Mouse (Mus musculus) CH12F3 (cell line): ENCODE measurements around the gene Lpar3.

Experiments
- in situ Hi-C: fragments of 300-500 bp; cut with MboI; formaldehyde crosslinking; loops from 2 replicates; pipeline ENCODE4 v1.14.3; 2020; ENCODE audit warnings: low sequenced_read_pairs

Gene Lpar3

DNA sequence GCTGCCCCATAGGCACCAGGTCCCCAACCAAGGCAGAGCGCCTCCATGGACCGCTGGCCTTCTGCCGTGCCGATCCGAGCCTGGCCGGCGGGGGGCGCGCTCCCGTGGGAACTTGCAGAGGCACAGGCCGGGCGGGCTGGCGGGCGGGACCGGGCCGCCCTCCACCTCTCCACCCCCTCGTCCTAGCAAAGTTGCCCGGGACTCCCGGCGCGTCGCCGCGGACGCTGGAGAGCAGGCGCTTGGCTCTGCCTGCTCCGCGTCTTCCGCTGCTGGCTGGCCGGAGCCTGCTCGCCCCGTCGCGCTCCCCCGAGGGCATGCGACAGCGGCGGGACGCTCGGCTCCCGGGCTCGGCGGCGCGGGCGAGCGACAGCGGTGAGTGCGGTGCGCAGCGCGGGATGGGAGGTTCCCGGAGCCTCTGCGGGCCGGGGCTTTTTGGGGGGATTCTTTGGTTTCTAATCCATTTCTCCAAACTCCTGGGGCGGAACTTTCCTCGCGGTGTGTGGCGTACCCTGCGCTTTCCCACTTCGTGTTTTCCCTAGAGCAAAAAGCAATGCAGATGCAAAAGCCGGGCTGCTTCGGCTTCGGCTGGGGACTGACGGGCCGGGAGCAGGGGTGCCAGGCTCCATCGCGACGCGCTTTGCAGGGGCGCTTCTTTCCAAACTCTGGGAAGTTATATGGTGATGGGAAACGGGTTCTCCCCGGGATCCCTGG, at the start of gene Lpar3:
TSS of gene Lpar3 (plus strand) at position 188 of the 711 bp plus-strand sequence.
- in situ Hi-C loops, result no loop called here

DNA sequence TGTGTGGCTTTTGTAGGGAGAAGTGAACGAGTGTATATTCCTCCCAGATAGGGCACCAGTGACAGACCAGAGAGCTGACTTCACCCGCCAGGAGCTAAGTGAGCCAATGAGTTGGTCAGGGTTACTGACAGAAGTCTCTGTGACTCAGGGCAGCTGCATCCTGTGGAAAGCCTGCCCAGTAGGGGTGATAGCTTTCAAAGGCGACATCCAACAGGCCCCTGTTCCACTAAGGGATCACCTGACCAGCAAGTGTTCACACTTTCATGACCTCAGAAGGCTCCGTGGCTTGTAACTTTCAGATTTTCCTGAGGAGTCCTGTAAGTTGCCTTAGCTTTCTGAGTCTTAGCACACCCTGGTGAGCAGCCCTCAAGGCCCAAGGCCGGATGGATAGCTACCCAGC, 47.7 kb upstream of the Lpar3 start:
- in situ Hi-C loops, result loop anchor here (10.0 kb wide), 1 partner anchor 228 kb away; no protein-coding TSS in a partner anchor

DNA sequence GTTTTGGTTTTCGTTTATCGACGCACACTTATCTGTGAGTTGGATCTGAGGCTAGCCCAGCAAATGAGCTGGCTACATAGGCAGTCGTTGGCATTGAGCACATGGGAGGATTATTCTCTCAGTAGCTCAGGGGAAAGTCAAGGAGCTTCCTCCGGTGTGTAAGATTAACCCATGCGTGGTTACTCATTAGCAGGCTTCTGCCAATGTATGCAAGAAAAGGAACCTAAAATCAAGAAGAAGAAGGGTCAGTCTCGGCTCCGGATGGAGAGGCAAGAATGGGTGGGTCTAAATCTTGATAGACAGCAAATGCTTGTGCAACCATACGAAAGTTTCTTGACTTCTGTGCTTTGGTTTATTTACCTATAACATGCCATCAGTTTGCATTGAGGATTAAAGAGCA, 46.5 kb upstream of the Lpar3 start:
- in situ Hi-C loops, result loop anchor here (10.0 kb wide), 1 partner anchor 229 kb away; no protein-coding TSS in a partner anchor

DNA sequence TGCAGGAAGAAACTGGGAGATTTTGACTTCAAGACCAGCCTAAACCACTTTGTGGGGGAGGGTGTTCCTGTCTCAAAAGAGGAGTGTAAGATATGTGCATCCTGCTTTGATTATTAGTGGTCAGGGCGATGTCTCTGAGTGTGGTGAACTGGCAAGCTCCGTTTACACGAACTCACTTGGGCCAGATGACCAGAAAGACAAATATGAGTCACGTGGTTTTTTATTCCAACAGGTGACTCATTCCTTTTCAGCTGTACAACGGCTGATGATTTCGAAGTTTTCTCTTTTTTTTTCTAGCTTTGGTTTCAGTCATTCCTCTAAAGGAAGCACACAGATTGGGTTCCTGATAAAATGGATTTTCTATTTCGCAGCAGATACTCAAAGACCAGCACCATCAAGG, 43.5 kb upstream of the Lpar3 start:
- in situ Hi-C loops, result loop anchor here (10.0 kb wide), 1 partner anchor 232 kb away; no protein-coding TSS in a partner anchor

DNA sequence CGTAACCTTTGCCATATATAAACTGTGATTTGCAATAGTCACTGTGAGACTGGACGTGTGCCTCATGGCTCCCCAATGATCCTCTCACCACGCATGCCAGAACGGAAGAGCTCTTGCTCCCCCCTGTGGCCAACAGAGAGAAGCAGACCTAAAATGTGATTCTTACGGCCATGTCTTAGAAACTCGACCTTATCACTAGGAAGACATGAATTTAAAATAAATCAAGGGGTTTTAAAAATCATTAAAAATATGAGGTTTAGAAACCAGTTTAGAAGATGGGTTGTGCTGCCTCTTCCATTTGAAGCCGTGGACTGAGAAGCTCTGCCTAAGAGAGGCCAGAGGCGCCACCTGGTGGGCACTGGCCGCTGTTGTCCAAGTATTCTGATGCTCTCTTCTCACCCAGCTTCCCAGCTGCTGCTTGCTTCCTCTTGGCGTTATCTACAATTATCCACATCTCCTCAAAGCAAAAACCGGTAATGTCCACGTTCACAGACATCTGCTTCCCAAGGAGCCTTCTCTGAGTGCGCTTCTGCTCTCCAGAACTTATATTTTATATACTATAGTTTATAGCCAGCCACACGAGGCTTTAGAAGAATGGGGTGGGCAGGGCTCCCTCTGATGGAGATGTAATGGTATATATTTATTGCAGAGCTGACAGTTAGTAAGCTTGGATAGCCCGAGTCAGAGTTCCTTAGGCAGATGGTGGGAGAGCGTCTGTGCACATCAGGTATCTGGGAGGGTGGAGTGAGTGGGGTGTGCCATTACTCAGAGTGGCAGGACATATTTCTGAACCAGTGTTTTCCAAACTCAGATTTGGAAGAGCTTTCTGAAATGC, 42.8 kb upstream of the Lpar3 start:
- in situ Hi-C loops, result loop anchor here (10.0 kb wide), 1 partner anchor 233 kb away; no protein-coding TSS in a partner anchor

DNA sequence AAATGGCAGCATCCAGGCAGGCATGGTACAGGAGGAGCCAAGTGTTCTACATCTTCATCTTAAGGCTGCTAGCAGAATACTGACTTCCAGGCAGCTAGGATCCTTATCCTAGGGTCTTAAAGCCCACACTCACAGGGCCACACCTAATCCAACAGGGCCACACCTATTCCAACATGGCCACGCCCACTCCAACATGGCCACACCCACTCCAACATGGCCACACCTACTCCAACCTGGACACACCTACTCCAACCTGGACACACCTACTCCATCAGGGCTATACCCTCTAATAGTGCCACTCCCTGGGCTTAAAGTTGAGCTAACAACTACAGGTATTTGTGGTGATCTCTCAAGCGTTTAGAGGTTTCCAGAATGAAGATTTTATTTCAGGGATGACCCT, 40.4 kb upstream of the Lpar3 start:
- in situ Hi-C loops, result loop anchor here (5.0 to 10.0 kb wide), 2 partner anchors 94 to 123 kb away; no protein-coding TSS in a partner anchor

DNA sequence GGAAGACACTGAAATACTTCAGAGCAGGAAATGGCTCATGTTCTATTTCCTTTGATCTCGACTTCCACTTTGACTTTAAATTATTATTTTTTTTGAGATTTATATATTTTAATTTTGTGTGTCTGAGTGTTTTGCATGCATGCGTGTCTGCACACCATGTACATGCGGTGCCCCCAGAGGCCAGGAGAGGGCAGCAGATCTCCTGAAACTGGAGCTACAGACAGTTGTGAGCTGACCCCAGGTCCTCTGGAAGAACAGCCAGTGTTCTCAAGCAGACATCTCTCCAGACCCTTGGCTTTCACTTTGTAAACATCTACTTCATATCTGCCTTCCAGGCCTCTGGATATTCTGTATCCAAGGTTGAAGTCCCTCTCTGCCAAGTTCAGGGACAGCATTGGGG, 39.8 kb upstream of the Lpar3 start:
- in situ Hi-C loops, result loop anchor here (5.0 to 10.0 kb wide), 2 partner anchors 94 to 124 kb away; no protein-coding TSS in a partner anchor

DNA sequence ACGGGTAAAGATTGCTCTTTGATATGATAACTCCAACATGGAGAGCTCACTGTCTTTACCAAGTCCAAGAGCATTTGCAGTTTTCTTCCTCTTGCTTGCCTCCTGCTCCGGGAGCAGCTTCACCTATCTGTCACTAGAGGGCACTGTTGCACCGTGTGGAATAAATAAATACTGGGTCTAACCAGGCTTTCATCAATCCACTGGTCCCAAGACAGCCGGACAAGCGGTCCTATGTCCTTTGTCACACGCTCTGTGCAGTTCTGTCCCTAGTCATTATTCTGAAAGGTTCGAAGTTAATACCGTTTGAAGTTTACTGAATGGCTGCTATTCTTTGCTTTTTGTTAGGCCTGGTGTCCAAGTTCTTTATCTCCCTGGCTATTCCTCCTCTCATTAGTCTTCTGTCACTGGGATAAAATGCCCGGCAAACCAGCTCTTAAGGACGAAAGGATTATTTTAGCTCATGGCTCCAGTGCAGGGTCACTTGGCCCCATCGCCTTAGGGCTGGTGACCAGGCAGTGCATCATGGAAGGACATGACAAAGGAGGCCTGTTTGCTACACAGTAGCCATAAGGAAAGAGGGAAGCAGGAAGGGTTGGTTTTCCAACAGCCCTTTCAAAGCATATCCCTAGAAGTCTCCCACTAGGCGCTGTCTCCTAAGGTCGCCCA, 35.6 kb upstream of the Lpar3 start:
- in situ Hi-C loops, result loop anchor here (5.0 to 10.0 kb wide), 2 partner anchors 90 to 128 kb away; no protein-coding TSS in a partner anchor

DNA sequence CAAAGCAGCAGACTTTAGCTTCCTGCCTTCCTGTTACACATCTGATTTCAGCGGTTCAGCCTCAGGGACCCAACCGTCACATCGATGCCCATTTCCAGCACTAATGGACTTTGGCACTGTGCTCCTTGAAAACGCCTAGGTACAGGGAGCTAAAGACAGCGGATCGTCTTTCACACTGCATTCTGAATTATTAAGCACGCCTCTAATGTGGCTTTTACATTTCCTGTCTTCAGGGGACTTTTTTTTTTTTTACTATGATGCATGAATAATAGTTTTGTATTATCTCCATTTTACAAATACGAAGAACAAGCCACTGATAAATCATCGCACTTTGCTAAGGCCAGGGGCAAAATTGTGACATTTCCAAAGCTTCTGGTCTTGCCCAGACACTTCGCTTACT, 34.7 kb upstream of the Lpar3 start:
- in situ Hi-C loops, result loop anchor here (10.0 kb wide), 1 partner anchor 89 kb away; no protein-coding TSS in a partner anchor

DNA sequence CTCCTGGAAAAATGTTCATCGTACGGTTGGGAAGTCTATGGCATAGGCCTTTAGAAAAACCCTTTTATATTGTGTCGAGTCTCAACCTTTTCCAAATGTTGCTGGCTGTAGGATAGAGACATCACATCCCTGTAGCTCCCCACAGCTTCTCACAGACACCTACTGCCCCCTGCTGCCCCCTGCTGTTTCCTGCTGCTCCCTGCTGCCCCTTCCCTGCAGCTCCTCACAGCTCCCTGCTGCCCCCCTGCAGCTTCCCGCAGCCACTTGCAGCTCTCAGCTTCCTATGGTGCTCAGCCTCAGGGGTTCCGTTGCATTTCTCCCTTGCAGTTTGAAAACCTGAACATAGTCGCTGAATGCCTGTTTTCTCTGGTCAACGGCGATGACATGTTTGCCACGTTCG, 30.8 kb upstream of the Lpar3 start:
- in situ Hi-C loops, result loop anchor here (10.0 kb wide), 1 partner anchor 85 kb away; no protein-coding TSS in a partner anchor

DNA sequence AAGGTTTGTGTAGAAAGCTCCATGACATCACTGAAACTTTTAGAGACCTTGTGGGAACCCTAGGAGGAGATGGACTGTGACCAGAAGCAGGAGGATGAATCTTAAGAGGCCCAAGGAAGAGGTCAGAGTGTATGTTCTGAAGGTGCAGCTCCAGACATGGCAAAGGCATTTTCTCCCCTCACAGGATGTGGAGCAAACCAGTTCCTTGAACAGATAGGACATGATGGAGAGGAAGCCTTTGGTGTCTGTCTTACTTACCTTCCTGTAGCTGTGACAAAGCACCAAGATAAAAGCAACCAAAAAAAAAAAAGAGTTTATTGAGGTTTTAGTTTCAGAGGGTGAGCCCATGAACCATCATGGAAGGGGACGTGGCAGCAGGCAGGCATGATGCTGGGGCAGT, 28.3 kb upstream of the Lpar3 start:
- in situ Hi-C loops, result no loop called here

DNA sequence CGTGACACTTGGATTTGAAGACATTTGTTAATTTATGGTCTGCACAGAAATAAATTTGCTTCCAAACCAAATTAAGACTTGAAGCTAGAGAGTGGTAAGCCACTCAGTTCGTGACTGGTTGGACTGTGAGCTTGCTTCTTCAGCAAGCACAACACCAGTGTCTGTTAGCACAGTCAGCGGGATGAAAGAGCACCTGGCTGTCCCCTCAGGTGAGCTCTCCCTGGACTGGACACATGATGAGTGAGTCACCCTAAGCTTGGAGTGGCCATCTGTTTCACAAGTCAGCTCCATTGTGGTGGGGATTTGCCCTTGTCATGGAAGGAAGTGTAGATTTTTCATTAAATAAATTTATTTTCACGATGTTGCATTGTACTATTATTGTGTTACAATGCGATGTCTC, 25.6 kb upstream of the Lpar3 start:
- in situ Hi-C loops, result no loop called here

DNA sequence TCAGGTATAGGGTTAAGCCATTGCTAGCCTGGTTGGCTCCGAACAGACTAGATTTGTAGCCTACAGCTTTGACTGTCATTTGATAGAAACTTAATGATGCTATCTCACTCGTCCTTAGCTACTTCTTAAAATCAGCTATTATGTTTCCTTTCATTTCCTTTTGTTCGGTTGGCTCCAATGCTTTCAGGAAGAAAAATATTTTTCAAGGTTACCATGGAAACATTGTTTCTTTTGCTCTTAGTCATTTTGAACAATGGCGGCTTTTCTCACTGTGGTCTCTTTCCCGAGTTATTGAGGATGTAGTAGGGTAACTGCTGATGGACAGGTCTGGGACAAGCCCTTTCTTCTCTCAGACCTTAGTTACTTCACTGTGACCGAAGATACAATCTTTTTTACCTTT, 24.5 kb upstream of the Lpar3 start:
- in situ Hi-C loops, result no loop called here

DNA sequence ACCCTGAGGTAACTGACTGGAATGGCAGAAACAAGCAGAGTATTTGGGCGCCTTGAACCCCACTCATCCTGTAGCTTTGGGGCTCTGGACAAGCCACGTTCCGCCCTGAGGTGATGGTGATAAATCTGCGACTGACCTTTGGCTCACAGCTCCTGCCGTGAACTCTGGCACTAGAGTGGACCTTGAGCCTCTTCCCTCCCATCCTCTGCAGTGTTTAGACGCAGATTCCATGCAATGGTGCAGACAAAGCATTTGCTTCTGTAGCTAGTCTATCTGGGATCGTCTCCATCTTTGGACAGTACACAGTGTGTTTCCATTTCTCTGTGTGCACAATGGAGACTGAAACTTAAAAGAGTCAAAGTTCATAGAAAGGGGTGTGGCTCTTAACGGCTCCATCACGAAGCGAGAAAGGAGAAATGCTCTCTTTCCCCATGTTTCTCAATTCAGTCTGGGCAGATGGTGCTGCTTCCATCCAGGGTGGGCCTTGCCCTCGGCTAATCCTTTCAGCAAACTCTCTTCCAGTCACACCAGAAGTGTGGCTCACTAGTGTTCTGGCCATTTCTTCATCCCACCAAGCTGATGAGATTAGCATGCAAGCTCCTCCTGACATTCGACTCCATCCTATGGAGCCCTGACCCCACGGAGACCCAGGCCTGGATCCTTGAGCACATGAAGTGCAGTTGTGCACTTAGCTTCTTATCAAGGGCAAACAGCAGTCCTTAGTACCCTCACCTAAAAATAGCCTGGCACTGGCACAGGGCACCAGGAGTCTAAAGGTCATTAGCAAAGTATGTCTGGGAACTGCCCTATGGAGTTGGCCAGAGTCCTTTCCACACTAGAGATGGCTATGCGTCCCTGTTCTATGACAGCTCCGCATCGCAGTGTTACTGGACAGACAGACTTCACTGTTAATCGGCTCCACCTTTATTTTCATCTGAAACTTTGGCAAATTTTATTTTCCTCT, 23.7 kb upstream of the Lpar3 start:
- in situ Hi-C loops, result no loop called here

DNA sequence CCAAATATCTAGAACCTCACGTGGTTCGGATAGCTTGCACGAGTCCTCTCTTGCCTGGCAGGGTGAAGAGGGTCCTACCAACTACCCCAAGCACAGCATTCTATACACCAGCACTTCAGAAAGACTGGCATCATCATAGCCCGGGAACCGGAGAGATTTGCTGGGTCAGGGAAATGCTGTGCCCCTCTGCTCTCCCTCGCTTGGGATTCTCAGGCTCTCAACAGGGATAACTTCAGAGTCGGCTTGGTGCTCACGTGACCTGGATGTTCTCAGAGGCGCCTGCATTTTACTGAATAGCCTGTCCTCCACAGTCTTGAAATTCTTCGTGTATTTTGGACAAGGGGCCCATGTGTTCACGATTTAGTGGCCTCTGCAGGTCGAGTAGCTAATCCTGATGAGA, 23.0 kb upstream of the Lpar3 start:
- in situ Hi-C loops, result no loop called here

DNA sequence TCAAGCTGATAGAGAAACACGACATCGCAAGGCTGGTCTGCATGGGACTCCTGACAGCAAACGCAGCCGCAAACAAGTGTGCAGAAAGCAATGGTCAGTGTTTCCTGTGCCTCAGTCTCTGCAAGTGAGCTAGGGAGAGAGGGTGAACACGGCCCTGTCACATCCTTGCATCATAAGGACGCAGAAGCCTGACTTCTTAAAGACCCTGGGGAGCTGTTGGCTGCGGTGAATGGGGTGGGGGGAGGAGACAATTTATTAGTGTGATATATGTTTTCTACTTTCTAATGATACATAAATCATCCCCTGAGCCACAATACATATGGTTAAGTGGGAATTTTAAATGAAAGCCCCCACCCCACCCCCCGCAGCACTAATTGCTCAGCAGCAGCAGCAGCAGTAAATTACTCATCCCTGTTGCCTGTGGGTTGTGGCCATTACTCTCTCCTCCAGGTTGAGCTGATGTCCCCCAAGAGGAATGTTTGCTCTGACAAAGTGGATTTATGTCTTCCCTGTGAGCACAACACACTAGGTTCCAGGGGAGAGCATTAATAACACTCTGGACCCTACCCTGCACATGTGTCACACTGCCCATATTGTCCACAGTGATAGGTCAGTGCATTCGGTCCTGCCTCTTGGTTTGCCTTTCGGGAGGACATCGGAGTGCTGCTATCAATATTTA, 21.8 kb upstream of the Lpar3 start:
- in situ Hi-C loops, result no loop called here

DNA sequence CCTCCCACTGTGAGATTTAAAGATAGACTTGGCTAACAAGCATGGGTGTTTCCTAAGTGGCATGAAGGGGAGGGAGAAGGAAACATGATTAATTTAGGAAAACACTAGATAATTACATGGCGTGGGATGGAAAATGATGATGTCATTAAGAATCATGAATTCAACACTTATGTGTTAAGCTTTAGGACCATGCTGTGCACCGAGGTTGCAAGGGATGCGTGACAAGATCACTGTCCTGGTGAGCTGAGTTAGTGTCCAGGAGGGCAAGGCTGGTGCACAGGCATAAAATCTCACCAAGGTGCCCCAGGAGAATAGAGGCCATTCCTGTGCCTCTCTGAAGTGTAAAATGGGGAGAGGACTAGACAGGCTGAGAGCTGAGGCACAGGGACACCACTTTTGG, 21.3 kb upstream of the Lpar3 start:
- in situ Hi-C loops, result no loop called here

DNA sequence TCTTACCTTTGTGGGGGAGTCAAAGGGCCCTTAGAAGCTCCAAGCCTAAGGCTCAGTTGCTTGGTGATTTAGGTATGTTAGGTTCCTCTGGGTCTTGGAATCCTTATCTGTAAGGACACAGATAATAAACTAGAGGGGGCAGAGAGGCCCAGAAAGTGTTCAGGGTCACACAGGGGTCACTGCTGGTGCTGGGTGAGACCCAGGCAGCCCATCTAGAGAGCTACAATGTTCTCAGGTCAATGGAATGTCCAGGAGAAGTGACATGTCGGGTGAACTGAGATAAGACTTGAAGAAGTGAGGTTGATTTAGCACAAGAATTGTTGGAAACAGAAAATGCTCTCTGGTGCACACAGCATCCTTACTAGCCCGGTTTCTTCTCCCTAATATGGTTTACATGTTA, 16.4 kb upstream of the Lpar3 start:
- in situ Hi-C loops, result no loop called here

DNA sequence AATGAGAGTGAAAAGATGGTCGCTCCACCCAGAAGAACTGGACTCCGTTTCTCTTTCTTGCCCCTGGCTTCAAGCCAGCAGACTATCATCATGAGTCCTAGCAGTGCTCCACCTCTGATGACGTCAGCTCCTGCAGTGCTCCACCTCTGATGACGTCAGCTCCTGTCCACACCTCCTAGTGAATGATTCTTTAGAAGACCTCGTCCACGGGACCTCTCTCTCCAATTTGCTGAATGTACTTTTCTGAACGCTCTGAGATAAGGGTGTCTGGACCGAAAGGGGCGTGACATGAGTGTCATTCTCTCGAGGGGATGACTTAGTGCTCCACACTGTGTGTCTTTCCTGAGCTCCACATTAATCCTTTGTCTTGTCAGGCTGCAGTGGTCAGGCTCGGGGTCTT, 15.5 kb upstream of the Lpar3 start:
- in situ Hi-C loops, result no loop called here
